Mouse (Mus musculus) ZHBTc4 (cell line): ENCODE results near the gene Cd82.
A peak's percentile ranks its signal among the peaks of the same experiment; 100 is the strongest.

Experiments used
- DNase-seq: peaks from one replicate; pipeline ENCODE4 v3.0.0-alpha.2; 2011; ENCODE audit warnings: low read depth, low spot score

Cd82 gene

DNA sequence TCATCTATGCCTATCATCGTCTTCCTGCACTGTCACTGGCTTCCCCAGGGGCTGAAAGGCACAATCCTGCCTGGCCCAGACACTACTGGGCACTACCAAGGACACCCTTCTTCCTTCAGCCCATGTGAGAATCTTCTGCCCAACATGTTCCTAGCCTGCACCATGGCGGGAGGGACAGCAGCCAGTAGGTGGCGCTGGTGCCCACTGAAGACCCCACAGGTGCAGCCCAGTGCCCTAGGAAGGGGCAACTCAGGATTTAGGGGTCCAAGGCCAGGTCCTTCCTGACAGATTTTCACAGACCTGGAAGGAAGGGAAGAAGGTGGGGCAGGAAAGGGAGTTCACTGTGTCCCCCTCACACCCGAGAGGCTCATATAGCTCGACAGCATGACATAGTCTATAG, 47.7 kb downstream of the Cd82 start:
- peak; percentile 54 for DNase-seq

DNA sequence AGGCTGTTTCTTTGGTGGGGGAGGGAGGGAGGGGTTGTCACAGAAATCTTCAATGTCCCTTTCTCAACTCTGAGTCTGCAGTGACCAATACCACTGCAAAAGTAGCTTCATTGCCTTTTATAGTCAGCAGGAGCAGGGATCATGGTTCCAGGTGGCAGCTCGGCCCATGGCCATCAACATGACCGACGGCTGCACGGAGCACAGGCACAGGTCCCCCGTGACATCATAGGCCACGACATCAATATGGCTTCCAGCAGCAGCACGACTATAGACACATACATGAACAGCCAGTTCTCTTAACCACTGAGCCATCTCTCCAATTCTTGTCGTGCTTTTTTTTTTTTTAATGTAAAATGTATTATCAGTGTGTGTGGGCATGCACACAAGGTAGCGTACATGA, 48.8 kb downstream of the Cd82 start:
- no peak for DNase-seq

DNA sequence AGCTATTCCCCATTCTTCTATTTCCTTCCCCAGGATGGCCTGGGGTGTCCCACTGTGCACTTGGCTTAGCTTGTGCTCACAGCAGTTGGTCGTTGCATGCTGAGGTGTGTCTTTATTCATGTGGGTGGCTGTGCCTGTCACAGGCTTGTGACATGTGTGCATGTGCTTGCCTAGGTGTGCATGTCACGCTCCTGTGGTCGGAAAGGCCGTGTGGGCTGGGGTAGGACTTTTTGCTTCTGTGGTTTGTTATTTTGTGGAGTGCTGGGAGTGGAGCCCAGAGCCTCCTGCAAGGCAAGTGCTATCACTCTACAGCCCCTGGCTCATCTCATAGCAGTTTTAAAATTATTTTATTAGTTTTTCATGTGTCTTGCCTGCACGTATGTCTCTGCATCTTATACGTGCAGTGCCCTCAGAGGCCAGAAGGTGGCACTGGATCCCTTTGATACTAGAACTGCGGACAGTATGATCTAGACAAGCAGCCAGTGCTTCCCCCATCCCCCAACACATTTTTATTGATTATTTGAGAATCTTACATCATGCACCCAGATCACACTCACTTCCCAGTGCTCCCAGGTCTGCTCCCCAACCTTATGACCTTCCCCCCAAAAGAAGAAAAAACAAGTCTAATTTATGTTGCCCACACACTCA, 49.4 kb downstream of the Cd82 start:
- peak; percentile 66 for DNase-seq

DNA sequence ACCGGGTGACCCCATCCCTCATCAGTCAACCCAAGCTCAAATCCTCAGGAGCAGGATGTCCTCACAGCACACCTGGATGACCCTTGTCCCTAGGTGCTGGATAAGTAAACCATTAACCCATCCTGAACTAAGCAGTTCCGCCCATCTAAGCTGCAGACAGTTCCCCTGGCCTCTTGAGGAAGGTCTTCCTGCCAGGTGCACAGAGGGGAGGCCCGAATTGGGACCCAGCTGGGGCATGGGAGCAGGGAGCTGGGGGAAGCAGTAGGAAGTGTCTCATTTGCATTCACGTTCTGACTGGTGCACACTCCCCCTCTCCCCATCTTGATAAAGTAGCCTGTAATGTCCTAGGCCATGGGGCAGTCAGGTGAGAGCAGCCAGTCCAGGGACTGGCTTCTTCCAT, 50.8 kb downstream of the Cd82 start:
- DNase-seq, result no peak

- no peak for DNase-seq
Measured at GRCm38 (mm10) chr2:93410899-93411570, 51.9 kb downstream of the Cd82 start.

- DNase-seq, result no peak
Measured at GRCm38 (mm10) chr2:93405017-93405425, 57.9 kb downstream of the Cd82 start.

DNA sequence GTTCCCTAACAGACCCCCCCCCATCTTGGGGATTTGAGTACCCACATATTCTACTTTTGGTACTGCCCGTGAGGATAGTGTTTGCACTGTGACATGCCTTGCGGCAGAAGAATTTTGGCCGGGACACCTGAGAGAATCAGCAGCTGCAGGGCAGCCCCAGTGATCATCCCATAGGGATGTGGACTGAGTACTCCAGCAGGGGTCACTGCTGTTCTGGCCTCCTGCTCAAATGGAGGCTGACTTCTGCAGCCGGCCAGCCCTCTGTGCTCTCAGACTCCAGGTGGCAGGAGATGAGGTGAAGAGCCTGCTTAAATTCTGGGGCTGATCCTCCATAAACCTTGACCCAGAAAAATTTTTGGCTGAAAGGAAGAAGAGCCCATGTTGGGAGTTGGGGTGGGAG, 58.8 kb downstream of the Cd82 start:
- peak; percentile 24 for DNase-seq

GRCm38 (mm10) chr2:93403267-93403666, 59.7 kb downstream of the Cd82 start:
- DNase-seq, result peak; percentile 35

GRCm38 (mm10) chr2:93391198-93391597, 71.7 kb downstream of the Cd82 start:
- DNase-seq, result no peak

DNA sequence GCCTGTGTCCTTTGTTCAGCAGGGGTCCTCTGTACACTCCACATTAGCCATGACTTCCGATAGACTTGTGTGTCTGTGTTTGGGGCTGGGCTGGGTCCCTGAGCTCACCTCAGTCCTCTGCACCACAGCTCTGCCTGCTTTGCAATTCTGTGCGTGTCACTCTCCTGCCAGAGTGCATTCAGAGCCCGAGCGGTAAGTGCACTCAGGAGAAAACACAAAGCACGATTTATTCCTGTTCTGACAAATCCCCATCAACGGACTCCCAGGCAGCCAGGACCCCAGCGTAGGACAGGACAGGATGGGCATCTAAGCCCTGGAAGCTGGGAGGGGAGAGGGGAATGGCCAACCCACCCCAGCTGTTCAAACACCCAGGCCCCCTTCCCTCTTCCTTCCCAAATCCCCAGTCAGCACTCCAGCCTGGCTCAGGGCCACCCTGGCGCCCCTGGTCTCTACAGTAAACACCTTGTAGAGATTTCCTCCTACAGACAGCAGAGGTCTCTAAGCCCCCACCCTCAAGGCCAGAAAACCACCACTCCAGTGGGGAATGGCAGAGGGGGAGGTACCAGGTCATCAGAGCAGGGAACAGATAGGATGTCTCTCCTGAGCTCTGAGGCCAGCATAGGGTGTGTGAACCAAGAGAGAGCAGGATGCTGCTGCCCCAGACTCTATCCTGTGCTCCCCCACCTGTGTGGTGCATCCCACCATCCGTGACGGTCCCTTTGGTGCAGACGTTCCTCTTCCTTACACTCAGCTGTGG, 72.6 kb downstream of the Cd82 start:
- no peak for DNase-seq

DNA sequence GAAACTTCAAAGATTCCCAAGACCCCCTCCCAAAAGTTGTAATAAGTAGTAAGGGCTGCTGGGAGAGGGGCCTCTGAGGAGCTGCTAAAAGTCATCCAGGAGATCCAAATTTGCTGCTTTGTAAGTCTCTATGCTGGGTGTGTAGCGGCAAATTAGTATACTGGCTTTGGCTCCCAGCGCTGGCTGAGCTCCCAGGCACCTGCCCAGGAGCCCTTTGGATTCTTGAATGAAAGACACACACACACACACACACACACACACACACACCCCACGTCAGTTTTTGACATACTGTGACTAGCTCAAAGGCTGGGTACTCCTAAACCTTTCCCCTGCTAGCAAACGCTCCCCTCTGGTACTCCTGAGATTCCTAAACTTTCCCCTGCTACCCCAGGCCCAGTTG, 76.0 kb downstream of the Cd82 start:
- DNase-seq, result no peak

- DNase-seq, result no peak
Measured at GRCm38 (mm10) chr2:93383831-93384230, 79.1 kb downstream of the Cd82 start.

DNA sequence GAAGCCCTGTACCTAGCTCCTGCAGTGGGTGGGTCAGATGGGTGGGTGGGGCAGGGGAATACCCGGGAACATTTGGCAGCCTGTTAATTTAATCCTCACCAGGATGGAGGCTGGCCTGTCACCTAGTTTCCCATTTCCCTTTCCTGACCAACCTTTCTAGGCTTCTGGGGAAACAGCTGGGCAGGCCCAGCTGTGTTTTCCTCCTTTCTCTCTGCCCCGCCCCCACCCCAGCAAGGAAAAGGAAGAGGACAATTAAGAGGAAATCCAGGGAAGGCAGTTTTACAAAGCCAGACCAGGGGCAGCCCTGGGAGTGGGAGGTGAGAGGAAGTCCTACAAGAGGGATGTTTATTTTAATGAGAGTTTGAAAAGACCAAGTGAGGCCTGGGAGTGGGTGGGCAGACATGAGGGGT, 82.3 kb downstream of the Cd82 start:
- DNase-seq, result peak; percentile 20

DNA sequence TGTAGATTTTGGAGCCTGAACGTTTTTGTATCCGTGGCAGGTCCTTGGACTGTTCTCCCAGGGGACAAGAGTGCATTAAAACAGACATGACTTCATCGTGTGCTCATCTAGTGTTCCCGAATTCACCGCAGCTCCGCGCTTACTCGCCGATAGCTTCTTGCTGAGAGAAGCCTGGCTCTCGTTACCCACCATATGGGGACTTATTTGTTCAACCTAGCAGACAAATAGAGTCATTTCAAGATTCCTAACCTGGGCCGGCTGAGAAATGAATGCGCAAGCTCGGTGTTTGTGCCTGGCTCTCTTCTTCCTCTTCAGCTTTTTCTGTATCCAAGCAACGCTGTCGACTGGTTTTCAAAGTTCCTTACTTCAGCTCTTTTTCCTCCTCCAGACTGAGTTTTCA, 85.1 kb downstream of the Cd82 start:
- no peak for DNase-seq

- DNase-seq, result no peak
Measured at GRCm38 (mm10) chr2:93377157-93377556, 85.8 kb downstream of the Cd82 start.

GRCm38 (mm10) chr2:93372872-93373271, 90.1 kb downstream of the Cd82 start:
- no peak for DNase-seq

- no peak for DNase-seq
Measured at GRCm38 (mm10) chr2:93372097-93372571, 90.8 kb downstream of the Cd82 start.
